In genomic region chr10:20722651-20723520, GRCm38 (mm10) we compare ENCODE assay signal across 8 mouse cellular contexts. TPM values are rescaled to one million over a fixed set of nuclear protein-coding genes. Genes with fewer than 3 reads are reported as not detected.
A peak's percentile ranks its signal among the peaks of the same experiment; 100 is the strongest.
DNase-seq lines count a peak whose midpoint lies in the region; ATAC-seq and TF ChIP-seq lines count a peak whose summit lies in the region.

No protein-coding gene starts in this region.

- TF ChIP-seq POLR2A in limb, embryonic 14.5 days (IDR thresholded peaks at IDR 0.05; ENCODE audit: borderline replicate concordance, extremely low read depth, insufficient read depth, insufficient read length): no peak

- no peak for ATAC-seq in embryonic facial prominence, embryonic 11.5 days (replicated peaks; ENCODE audit: insufficient number of reproducible peaks, low FRiP score, low TSS enrichment, low read depth)
- ATAC-seq in hindbrain, embryonic 11.5 days (ENCODE audit: low FRiP score): peak; percentile 41
- ATAC-seq in limb, embryonic 14.5 days (ENCODE audit: low FRiP score, low read depth): no peak
- no peak for ATAC-seq in stomach, embryonic 14.5 days (ENCODE audit: insufficient number of reproducible peaks, insufficient read depth, low FRiP score, low read depth)

- DNase-seq in gastrocnemius, adult 2 months: no peak
- DNase-seq in gastrocnemius, adult 18-20 months (ENCODE audit: low spot score): no peak
- peak; percentile 35 for DNase-seq in embryonic facial prominence, embryonic 11.5 days (ENCODE audit: low spot score)
- peak; percentile 34 for DNase-seq in hindbrain, embryonic 11.5 days (ENCODE audit: low spot score)
- no peak for DNase-seq in limb, embryonic 14.5 days (ENCODE audit: low spot score)
- no peak for DNase-seq in adrenal gland, adult 8-10 months
- no peak for DNase-seq in gastrocnemius, postnatal 10 days

- 30% methylated on average over 9 of the region's 9 CpGs for WGBS in embryonic facial prominence, embryonic 11.5 days
- 44% methylated on average over 9 of the region's 9 CpGs for WGBS in hindbrain, embryonic 11.5 days
- WGBS in limb, embryonic 14.5 days: 30% methylated on average over 9 of the region's 9 CpGs
- WGBS in stomach, embryonic 14.5 days: 48% methylated on average over 9 of the region's 9 CpGs

- H3K4me1 ChIP-seq in embryonic facial prominence, embryonic 11.5 days (ENCODE audit: control insufficient read depth, insufficient read depth, low read length): no peaks in the 10 kb centered on the region
- peaks cover 4% of the 10 kb centered on the region; the same call in 1 of the 2 replicates for H3K4me1 ChIP-seq in hindbrain, embryonic 11.5 days (replicated peaks; ENCODE audit: control insufficient read depth, insufficient read depth, low read length)
- H3K4me1 ChIP-seq in limb, embryonic 14.5 days (ENCODE audit: control insufficient read depth, insufficient read depth, low read length): peaks cover 13% of the 10 kb centered on the region
- H3K4me1 ChIP-seq in stomach, embryonic 14.5 days (ENCODE audit: control insufficient read depth, insufficient read depth, low read length): peaks cover 9% of the 10 kb centered on the region; the same call in 1 of the 2 replicates

- H3K27me3 ChIP-seq in embryonic facial prominence, embryonic 11.5 days (ENCODE audit: control insufficient read depth, insufficient read depth, low read length): no peaks in the 10 kb centered on the region
- no peaks in the 10 kb centered on the region; the same call in 1 of the 2 replicates for H3K27me3 ChIP-seq in hindbrain, embryonic 11.5 days (ENCODE audit: control insufficient read depth, insufficient read depth, low read length)
- H3K27me3 ChIP-seq in limb, embryonic 14.5 days (ENCODE audit: control insufficient read depth, insufficient read depth, low read length): no peaks in the 10 kb centered on the region
- no peaks in the 10 kb centered on the region for H3K27me3 ChIP-seq in stomach, embryonic 14.5 days (ENCODE audit: control insufficient read depth, insufficient read depth, low read length)

- H3K27ac ChIP-seq in gastrocnemius, adult 2 months: peak overlapping the region; percentile 88
- H3K27ac ChIP-seq in embryonic facial prominence, embryonic 11.5 days (replicated peaks; ENCODE audit: low read depth, low read length): no peak overlapping the region
- no peak overlapping the region for H3K27ac ChIP-seq in hindbrain, embryonic 11.5 days (ENCODE audit: low read depth, low read length)
- 0 out of 2 replicates have a peak overlapping the region, but pooled peaks have one; percentile 16 for H3K27ac ChIP-seq in limb, embryonic 14.5 days (replicated peaks; ENCODE audit: low read depth, low read length)
- no peak overlapping the region for H3K27ac ChIP-seq in stomach, embryonic 14.5 days (ENCODE audit: low read length)

- no peak overlapping the region; the same call in 1 of the 2 replicates for H3K4me2 ChIP-seq in embryonic facial prominence, embryonic 11.5 days (ENCODE audit: low read depth, low read length)
- peak overlapping the region; percentile 11; the same call in 1 of the 2 replicates for H3K4me2 ChIP-seq in hindbrain, embryonic 11.5 days (replicated peaks; ENCODE audit: low read depth, low read length)
- H3K4me2 ChIP-seq in limb, embryonic 14.5 days (replicated peaks; ENCODE audit: low read depth, low read length, severe bottlenecking): peak overlapping the region; percentile 62
- peak overlapping the region; percentile 30 for H3K4me2 ChIP-seq in stomach, embryonic 14.5 days (replicated peaks; ENCODE audit: low read depth, low read length)

- no peak; the same call in 1 of the 2 replicates for TF ChIP-seq CTCF in gastrocnemius, adult 2 months (IDR thresholded peaks at IDR 0.05)

- H3K9me3 ChIP-seq in embryonic facial prominence, embryonic 11.5 days (replicated peaks; ENCODE audit: control insufficient read depth, low read length): no peaks in the 10 kb centered on the region
- no peaks in the 10 kb centered on the region for H3K9me3 ChIP-seq in hindbrain, embryonic 11.5 days (ENCODE audit: control insufficient read depth, low read length)
- H3K9me3 ChIP-seq in limb, embryonic 14.5 days (ENCODE audit: control insufficient read depth, low read length): no peaks in the 10 kb centered on the region
- no peaks in the 10 kb centered on the region for H3K9me3 ChIP-seq in stomach, embryonic 14.5 days (ENCODE audit: control insufficient read depth, low read depth, low read length)

- intact Hi-C loops in gastrocnemius, adult 2 months (cut with DNase I): loop anchor here (5.0 kb wide), 2 partner anchors 36 to 66 kb away; no protein-coding TSS in a partner anchor

- no peaks in the 10 kb centered on the region for H3K36me3 ChIP-seq in embryonic facial prominence, embryonic 11.5 days (replicated peaks; ENCODE audit: control insufficient read depth, insufficient read depth, low read depth, low read length)
- no peaks in the 10 kb centered on the region for H3K36me3 ChIP-seq in hindbrain, embryonic 11.5 days (ENCODE audit: control insufficient read depth, insufficient read depth, low read length)
- no peaks in the 10 kb centered on the region for H3K36me3 ChIP-seq in limb, embryonic 14.5 days (ENCODE audit: control insufficient read depth, insufficient read depth, low read length)
- no peaks in the 10 kb centered on the region for H3K36me3 ChIP-seq in stomach, embryonic 14.5 days (ENCODE audit: control insufficient read depth, insufficient read depth, low read length)

- H3K9ac ChIP-seq in embryonic facial prominence, embryonic 11.5 days (replicated peaks; ENCODE audit: low read length): peak overlapping the region; percentile 5; the same call in 1 of the 2 replicates
- H3K9ac ChIP-seq in hindbrain, embryonic 11.5 days (ENCODE audit: low read depth, low read length): no peak overlapping the region
- 0 out of 2 replicates have a peak overlapping the region, but pooled peaks have one; percentile 55 for H3K9ac ChIP-seq in limb, embryonic 14.5 days (ENCODE audit: low read depth, low read length, severe bottlenecking)
- no peak overlapping the region for H3K9ac ChIP-seq in stomach, embryonic 14.5 days (replicated peaks; ENCODE audit: low read depth, low read length)

- peak overlapping the region; percentile 79 for H3K4me3 ChIP-seq in gastrocnemius, adult 2 months
- peak overlapping the region; percentile 17 for H3K4me3 ChIP-seq in embryonic facial prominence, embryonic 11.5 days (ENCODE audit: low read depth, low read length)
- H3K4me3 ChIP-seq in hindbrain, embryonic 11.5 days (ENCODE audit: low read depth, low read length): no peak overlapping the region
- peak overlapping the region; percentile 44 for H3K4me3 ChIP-seq in limb, embryonic 14.5 days (replicated peaks; ENCODE audit: low read length)
- H3K4me3 ChIP-seq in stomach, embryonic 14.5 days (ENCODE audit: low read depth, low read length): no peak overlapping the region

RNA-seq across cellular contexts. Expression of gene Pde7b, which starts 2.0 kb away (rescaled TPM):
- 10 to 100 TPM; 32.5 to 41.0 TPM for total RNA-seq in gastrocnemius, adult 2 months (2021)
- total RNA-seq in gastrocnemius, adult 18-20 months (2021): 10 to 100 TPM; 37.2 to 37.9 TPM
- 4.3 and 5.5 TPM in 2 replicates for polyA plus RNA-seq in embryonic facial prominence, embryonic 11.5 days (2014; fragmentation: Nextera tagmentation; extraction: Ambion mirVana)
- 2.5 and 3.4 TPM in 2 replicates for polyA plus RNA-seq in hindbrain, embryonic 11.5 days (2014; fragmentation: Nextera tagmentation; extraction: Ambion mirVana)
- 8.8 and 10.5 TPM in 2 replicates for polyA plus RNA-seq in limb, embryonic 14.5 days (2012; rRNA removed)
- 7.0 and 11.0 TPM in 2 replicates for polyA plus RNA-seq in limb, embryonic 14.5 days (2014; fragmentation: Nextera tagmentation; extraction: Ambion mirVana)
- 6.5 and 6.6 TPM in 2 replicates for polyA plus RNA-seq in stomach, embryonic 14.5 days (2014; fragmentation: Nextera tagmentation; extraction: Ambion mirVana)
- 10 to 100 TPM; 13.5 to 14.8 (median 14.5) TPM for total RNA-seq in adrenal gland, adult 8-10 months (2022)
- 10 to 100 TPM; 45.3 to 46.6 TPM for total RNA-seq in gastrocnemius, postnatal 10 days (2021)

Comparison
In these comparisons a context has a peak if more than half of its experiments do, and no peak if none do; other contexts are left out.
1. DNase-seq: peak in embryonic facial prominence, embryonic 11.5 days (single experiment) and hindbrain, embryonic 11.5 days (single experiment); none in gastrocnemius, adult 2 months (single experiment), gastrocnemius, adult 18-20 months (single experiment), limb, embryonic 14.5 days (single experiment), adrenal gland, adult 8-10 months (single experiment) and gastrocnemius, postnatal 10 days (single experiment).
2. H3K27ac ChIP-seq: peak in gastrocnemius, adult 2 months (single experiment) and limb, embryonic 14.5 days (single experiment); none in embryonic facial prominence, embryonic 11.5 days (single experiment), hindbrain, embryonic 11.5 days (single experiment) and stomach, embryonic 14.5 days (single experiment).
3. H3K4me3 ChIP-seq: peak in gastrocnemius, adult 2 months (single experiment), embryonic facial prominence, embryonic 11.5 days (single experiment) and limb, embryonic 14.5 days (single experiment); none in hindbrain, embryonic 11.5 days (single experiment) and stomach, embryonic 14.5 days (single experiment).
4. H3K9ac ChIP-seq: peak in embryonic facial prominence, embryonic 11.5 days (single experiment) and limb, embryonic 14.5 days (single experiment); none in hindbrain, embryonic 11.5 days (single experiment) and stomach, embryonic 14.5 days (single experiment).